Mouse (Mus musculus) lung, postnatal 0 days (tissue): ENCODE measurements at regions not wholly inside any gene's neighbourhood (a gene's known extent, or its start where the extent isn't known, plus 50 kb on each side); places are given as distances from the start of the nearest gene placed in this dataset.

Experiments
- ATAC-seq: fragments of 200-750 bp; cut with Nextera tagmentation; 2 replicates; pipeline ENCODE4 v1.8.0; 2017; ENCODE audit warnings: moderate library complexity
- DNase-seq: peaks from one replicate; pipeline ENCODE4 v3.0.0-alpha.2; 2016; ENCODE audit warnings: low spot score
- H3K27ac ChIP-seq: fragments of 300-500 bp; sonication (generic); 2 replicates; pipeline ENCODE4 v1.5.1; 2014; ENCODE audit warnings: antibody characterized with exemption, mild to moderate bottlenecking, low read length, mixed read lengths
- H3K27me3 ChIP-seq: fragments of 300-500 bp; sonication (generic); replicated peaks from 2 replicates; pipeline ENCODE4 v1.6.1; 2014; ENCODE audit warnings: low read length, mixed read lengths; ENCODE audit not compliant: insufficient read depth
- H3K36me3 ChIP-seq: fragments of 300-500 bp; sonication (generic); 2 replicates; pipeline ENCODE4 v1.6.1; 2014; ENCODE audit warnings: low read length, mixed read lengths; ENCODE audit not compliant: insufficient read depth
- H3K4me1 ChIP-seq: fragments of 300-500 bp; sonication (generic); 2 replicates; pipeline ENCODE4 v1.6.1; 2014; ENCODE audit warnings: antibody characterized with exemption, low read depth, low read length, mixed read lengths; ENCODE audit not compliant: insufficient read depth
- H3K4me2 ChIP-seq: fragments of 300-500 bp; sonication (generic); replicated peaks from 2 replicates; pipeline ENCODE4 v1.6.1; 2014; ENCODE audit warnings: low read depth, mild to moderate bottlenecking, low read length, moderate library complexity, mixed read lengths
- H3K4me3 ChIP-seq: fragments of 300-500 bp; sonication (generic); 2 replicates; pipeline ENCODE4 v1.5.1; 2014; ENCODE audit warnings: low read depth, low read length
- H3K9ac ChIP-seq: fragments of 300-500 bp; sonication (generic); replicated peaks from 2 replicates; pipeline ENCODE4 v1.6.1; 2014; ENCODE audit warnings: low read depth, mild to moderate bottlenecking
- H3K9me3 ChIP-seq: fragments of 300-500 bp; sonication (generic); 2 replicates; pipeline ENCODE4 v1.6.1; 2016; ENCODE audit warnings: low read length, mixed read lengths
- CTCF ChIP-seq: IDR thresholded peaks from 2 replicates; pipeline ENCODE4 v1.5.1; 2016; ENCODE audit warnings: antibody characterized with exemption, mild to moderate bottlenecking
- EP300 ChIP-seq: IDR thresholded peaks from 2 replicates; pipeline ENCODE4 v1.6.1; 2016; ENCODE audit warnings: antibody characterized with exemption, mild to moderate bottlenecking, control low read depth
- WGBS: fragments of 180-500 bp; shearing (Covaris S2); extraction: QIAGEN DNeasy Blood & Tissue Kit; methylation state at CpG from one replicate; pipeline ENCODE4 v1.1.7; 2014; 5-methylcytosine and 5-hydroxymethylcytosine counted together

- 67% methylated on average over 5 of the region's 5 CpGs for WGBS
- no peaks in the 10 kb centered on the region for H3K9me3 ChIP-seq
- H3K4me3 ChIP-seq, result no peak overlapping the region
- H3K9ac ChIP-seq, result no peak overlapping the region
- H3K4me1 ChIP-seq, result no peaks in the 10 kb centered on the region
- no peak overlapping the region for H3K4me2 ChIP-seq
- no peaks in the 10 kb centered on the region for H3K36me3 ChIP-seq
- TF ChIP-seq CTCF (no peak), EP300 (no peak)
- no peaks in the 10 kb centered on the region for H3K27me3 ChIP-seq
- ATAC-seq, result no peak
- H3K27ac ChIP-seq, result no peak overlapping the region
- no peak for DNase-seq
These were observed 91.8 kb upstream of the Lifr start for GRCm38 (mm10) chr15:6998576-6999070.

- ATAC-seq (no peak), DNase-seq (no peak)
- Histone ChIP-seq H3K4me1 (no peaks in the 10 kb centered on the region), H3K27me3 (no peaks in the 10 kb centered on the region), H3K4me2 (no peak overlapping the region), H3K9ac (no peak overlapping the region), H3K27ac (no peak overlapping the region), H3K4me3 (no peak overlapping the region), H3K36me3 (no peaks in the 10 kb centered on the region), H3K9me3 (no peaks in the 10 kb centered on the region)
- TF ChIP-seq CTCF (no peak), EP300 (no peak)
- WGBS, result 73% methylated on average over 3 of the region's 3 CpGs
These were observed 90.7 kb upstream of the Lifr start for GRCm38 (mm10) chr15:6999667-7000066.

DNA sequence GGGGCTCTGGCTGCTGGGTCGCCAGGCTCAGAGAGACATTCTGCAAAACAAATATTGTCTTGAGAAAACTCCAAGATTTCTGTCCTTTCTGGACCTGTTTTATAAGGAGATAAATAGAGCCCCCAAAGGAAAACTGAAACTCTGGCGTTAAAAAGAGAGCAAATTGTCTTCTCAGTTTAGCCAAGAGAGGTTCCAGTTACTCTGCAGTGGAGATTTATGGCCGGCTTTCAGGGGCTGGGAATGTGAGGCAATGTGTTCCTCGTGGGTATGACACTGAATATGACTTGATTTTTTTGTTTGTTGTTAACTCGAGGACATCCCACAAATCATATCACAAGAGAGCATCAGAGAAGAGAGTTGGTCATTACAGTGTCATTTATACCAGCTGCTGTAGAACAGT lies 88.2 kb upstream of the Lifr start:
- Histone ChIP-seq H3K9me3 (no peaks in the 10 kb centered on the region), H3K27ac (no peak overlapping the region), H3K36me3 (no peaks in the 10 kb centered on the region), H3K4me1 (no peaks in the 10 kb centered on the region), H3K27me3 (no peaks in the 10 kb centered on the region), H3K9ac (no peak overlapping the region), H3K4me2 (no peak overlapping the region), H3K4me3 (no peak overlapping the region)
- 37% methylated on average over 5 of the region's 5 CpGs for WGBS
- DNase-seq, result no peak
- ATAC-seq, result no peak
- TF ChIP-seq EP300, result no peak

GRCm38 (mm10) chr15:7003311-7003710 lies 87.1 kb upstream of the Lifr start:
- no peak overlapping the region for H3K27ac ChIP-seq
- H3K4me1 ChIP-seq, result no peaks in the 10 kb centered on the region
- H3K9me3 ChIP-seq, result no peaks in the 10 kb centered on the region
- no peak overlapping the region for H3K4me2 ChIP-seq
- no peaks in the 10 kb centered on the region for H3K36me3 ChIP-seq
- H3K27me3 ChIP-seq, result no peaks in the 10 kb centered on the region
- WGBS, result 63% methylated on average over 2 of the region's 2 CpGs
- DNase-seq (no peak), ATAC-seq (no peak)
- H3K9ac ChIP-seq, result no peak overlapping the region
- TF ChIP-seq CTCF (no peak), EP300 (no peak)
- no peak overlapping the region for H3K4me3 ChIP-seq

GRCm38 (mm10) chr15:7005142-7005541 lies 85.3 kb upstream of the Lifr start:
- H3K9me3 ChIP-seq, result no peaks in the 10 kb centered on the region
- no peaks in the 10 kb centered on the region for H3K36me3 ChIP-seq
- DNase-seq (no peak), ATAC-seq (no peak)
- H3K4me1 ChIP-seq, result no peaks in the 10 kb centered on the region
- no peak overlapping the region for H3K4me3 ChIP-seq
- no peak for TF ChIP-seq CTCF
- TF ChIP-seq EP300, result no peak
- H3K27ac ChIP-seq, result no peak overlapping the region
- no peaks in the 10 kb centered on the region for H3K27me3 ChIP-seq
- WGBS, result 71% methylated on average over 1 of the region's 1 CpGs
- no peak overlapping the region for H3K4me2 ChIP-seq
- H3K9ac ChIP-seq, result no peak overlapping the region

GRCm38 (mm10) chr15:7006271-7006670 lies 84.1 kb upstream of the Lifr start:
- no peak for ATAC-seq
- Histone ChIP-seq H3K27ac (no peak overlapping the region), H3K4me2 (no peak overlapping the region), H3K27me3 (no peaks in the 10 kb centered on the region), H3K36me3 (no peaks in the 10 kb centered on the region), H3K4me1 (no peaks in the 10 kb centered on the region), H3K9me3 (no peaks in the 10 kb centered on the region), H3K9ac (no peak overlapping the region), H3K4me3 (no peak overlapping the region)
- 60% methylated on average over 2 of the region's 2 CpGs for WGBS
- no peak for DNase-seq
- no peak for TF ChIP-seq CTCF
- TF ChIP-seq EP300, result no peak

DNA sequence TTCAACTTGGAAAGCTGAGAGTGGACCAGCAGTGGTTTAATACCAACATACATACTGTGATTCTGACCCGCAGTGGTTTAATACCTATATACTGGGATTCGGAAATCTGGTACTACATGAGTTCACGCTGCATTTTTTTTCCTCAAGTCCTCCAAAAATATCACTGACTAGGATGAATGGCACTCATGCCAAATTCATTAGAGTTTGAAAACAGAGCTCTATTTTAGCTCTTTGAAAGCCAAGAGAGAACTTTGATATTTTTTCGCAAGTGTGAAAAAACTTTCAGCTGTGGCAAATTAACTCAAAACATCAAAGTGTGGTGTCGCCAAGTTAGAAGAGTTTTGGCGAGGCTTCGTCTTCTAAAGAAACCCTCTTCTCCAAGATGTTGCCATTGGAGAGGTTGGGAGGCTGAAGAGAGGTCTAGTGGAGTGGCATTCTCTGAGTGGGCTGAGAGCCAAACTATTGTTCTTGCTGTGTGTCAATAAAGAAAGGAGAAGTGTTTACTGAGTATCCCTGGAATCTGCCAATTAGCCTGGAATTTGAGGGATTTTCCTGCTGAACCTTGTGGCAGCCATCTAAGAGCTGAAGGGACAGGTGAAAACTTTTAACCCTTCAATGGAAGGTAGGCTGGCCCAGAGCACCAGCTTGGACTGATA lies 81.6 kb upstream of the Lifr start:
- 56% methylated on average over 7 of the region's 7 CpGs for WGBS
- ATAC-seq, result no peak
- Histone ChIP-seq H3K4me1 (no peaks in the 10 kb centered on the region), H3K36me3 (no peaks in the 10 kb centered on the region), H3K4me2 (no peak overlapping the region), H3K9me3 (no peaks in the 10 kb centered on the region), H3K27ac (no peak overlapping the region), H3K27me3 (no peaks in the 10 kb centered on the region), H3K4me3 (no peak overlapping the region), H3K9ac (no peak overlapping the region)
- TF ChIP-seq EP300 (peak; percentile 19; the same call in 1 of the 2 replicates), CTCF (no peak)
- DNase-seq, result peak; percentile 26
